Mouse (Mus musculus): ENCODE data around the gene Fign.

GRCm38 (mm10) chr2:64075873-64076272 lies 22.0 kb downstream of the Fign start:
- no peak for TF ChIP-seq POLR2A (IDR thresholded peaks at IDR 0.05; ENCODE audit: extremely low read depth, insufficient read depth, low read length)
- TF ChIP-seq CTCF (IDR thresholded peaks at IDR 0.05; ENCODE audit: extremely low read depth, insufficient read depth, low read length) = no peak

All from cortical plate, adult 2 months (tissue).